Mouse (Mus musculus) adrenal gland, postnatal 10 days (tissue): ENCODE data around the gene Dscaml1. TPM values are rescaled to one million over a fixed set of nuclear protein-coding genes. Genes with fewer than 3 reads are reported as not detected.

Experiments
- DNase-seq: peaks from one replicate; pipeline ENCODE4 v3.0.0; 2021; ENCODE audit warnings: mixed read lengths
- long read RNA-seq, 2 experiments: library from polyadenylated mRNA; stranded (forward); transcript quantifications; one replicate each; pipeline ENCODE4 v2.0.0; 2021
- total RNA-seq, 2 experiments: library from RNA; stranded (reverse); gene quantifications; 2 replicates each; pipeline ENCODE4 v1.2.3; 2021

Dscaml1 gene
- total RNA-seq: 1 to 10 TPM in 1 of 2 experiments, under 1 TPM in 1; 0.33 to 1.1 TPM
- long read RNA-seq, experiment 1: 0 reads
- long read RNA-seq, experiment 2, partial matches to known transcripts: 0 of 1 reads
- long read RNA-seq, experiment 2, other reads (novel, unspliced or antisense): 1 of 1 reads

- no peak for DNase-seq
Measured at GRCm38 (mm10) chr9:45426456-45426855, at the start of gene Dscaml1. Gene Dscaml1, plus strand, starts transcription at chr9:45426628.

DNA sequence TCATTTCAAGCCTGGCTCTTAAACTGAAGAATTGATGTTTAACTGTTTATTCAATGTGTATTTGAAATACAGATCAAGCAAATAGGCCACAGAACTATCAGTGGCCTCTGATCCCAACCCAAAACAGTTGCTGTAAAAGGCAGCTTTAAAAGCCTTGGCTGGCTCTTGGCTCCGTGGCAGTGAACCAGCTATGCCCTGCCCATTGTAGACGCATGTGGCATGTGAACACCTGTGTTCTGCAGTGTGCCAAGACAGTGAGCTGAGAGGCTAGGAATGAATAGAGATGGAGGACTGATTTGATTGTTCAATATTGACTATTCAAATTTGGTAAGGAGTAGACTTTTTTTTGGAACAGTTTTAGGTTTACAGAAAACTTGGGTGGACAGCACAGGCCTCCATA, 49.5 kb upstream of the Dscaml1 start:
- no peak for DNase-seq

- DNase-seq: peak; percentile 49
Measured at GRCm38 (mm10) chr9:45380411-45381251, 45.8 kb upstream of the Dscaml1 start.

DNA sequence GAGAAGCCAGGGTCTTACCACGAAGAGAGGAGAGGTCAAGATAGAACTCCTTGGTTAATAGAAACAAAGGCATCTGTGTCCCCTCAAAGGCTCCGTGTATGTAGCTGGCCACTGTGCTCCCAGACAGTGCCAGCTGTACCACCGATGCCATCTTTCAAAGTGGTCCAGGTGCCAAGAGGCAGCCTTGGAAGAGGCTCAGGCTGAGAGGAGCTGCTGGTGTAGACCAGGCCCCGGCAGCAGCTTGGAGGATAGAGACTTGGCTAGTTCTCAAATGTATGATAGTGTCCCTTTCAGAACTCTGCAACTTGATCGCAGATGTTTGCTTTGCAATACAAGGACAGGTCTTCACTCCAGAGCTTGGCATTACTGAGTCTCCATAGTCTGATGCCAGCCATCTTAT, 44.1 kb upstream of the Dscaml1 start:
- no peak for DNase-seq

DNA sequence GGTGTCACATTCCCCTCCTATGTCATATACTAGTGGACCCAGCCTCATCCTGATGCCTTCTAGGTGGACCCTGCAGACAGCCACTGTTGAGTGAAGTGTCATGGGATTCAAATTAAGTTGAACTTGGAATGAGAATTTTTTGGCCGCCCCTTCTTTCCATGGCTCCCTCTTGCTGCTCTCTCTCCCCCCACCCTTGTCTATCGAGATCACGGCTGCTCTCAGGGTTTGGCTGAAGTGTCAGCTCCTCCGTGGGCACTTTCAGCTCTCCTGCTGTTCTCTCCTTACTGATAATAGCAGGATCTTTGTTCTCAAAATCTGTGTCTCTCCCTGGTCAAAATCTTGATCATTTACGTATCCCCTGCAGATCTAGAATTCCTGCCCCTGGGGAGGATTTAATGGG, 43.6 kb upstream of the Dscaml1 start:
- DNase-seq: no peak

DNA sequence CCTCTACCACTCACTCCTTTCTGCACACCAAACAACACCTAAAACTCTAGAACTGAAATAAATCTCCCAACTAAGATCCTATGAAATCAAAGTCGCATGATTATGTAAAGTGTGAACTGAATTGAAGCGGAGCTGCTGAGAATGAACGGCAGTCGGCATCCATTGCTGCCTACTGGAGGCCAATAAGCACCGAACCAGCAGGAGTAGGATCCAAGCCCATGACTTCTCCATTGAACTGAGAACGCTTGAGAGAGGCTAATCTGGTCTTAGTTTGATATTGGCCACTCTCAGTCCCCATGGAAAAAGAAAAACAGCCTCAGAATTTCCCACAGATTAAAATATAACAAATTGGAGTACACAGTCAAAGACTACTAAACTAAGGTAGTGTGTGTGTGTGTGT, 42.5 kb upstream of the Dscaml1 start:
- no peak for DNase-seq

- DNase-seq: no peak
Measured at GRCm38 (mm10) chr9:45386698-45387097, 39.7 kb upstream of the Dscaml1 start.

GRCm38 (mm10) chr9:45388385-45388994, 37.9 kb upstream of the Dscaml1 start:
- DNase-seq: peak; percentile 91

GRCm38 (mm10) chr9:45389596-45389995, 36.8 kb upstream of the Dscaml1 start:
- no peak for DNase-seq

DNA sequence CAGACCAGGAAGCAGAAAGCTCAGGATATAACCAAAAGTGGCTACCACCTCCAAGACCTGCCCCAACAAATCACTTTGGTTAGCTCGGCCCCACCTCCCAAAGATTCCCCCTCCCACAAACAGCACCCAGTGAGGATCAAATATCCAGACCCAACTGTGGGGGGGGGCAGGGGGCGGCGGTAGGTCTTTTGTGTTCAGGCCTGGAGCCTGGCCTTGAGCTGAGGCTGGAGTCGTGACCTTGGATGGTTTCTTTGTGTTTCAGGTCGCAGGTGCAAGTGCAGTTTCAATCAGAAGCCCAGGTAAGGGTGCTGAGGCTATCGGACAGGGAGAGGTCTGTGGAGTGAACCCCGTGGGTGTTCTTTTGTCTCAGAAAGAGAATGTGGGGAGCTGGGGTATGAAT, 35.1 kb upstream of the Dscaml1 start:
- no peak for DNase-seq

DNA sequence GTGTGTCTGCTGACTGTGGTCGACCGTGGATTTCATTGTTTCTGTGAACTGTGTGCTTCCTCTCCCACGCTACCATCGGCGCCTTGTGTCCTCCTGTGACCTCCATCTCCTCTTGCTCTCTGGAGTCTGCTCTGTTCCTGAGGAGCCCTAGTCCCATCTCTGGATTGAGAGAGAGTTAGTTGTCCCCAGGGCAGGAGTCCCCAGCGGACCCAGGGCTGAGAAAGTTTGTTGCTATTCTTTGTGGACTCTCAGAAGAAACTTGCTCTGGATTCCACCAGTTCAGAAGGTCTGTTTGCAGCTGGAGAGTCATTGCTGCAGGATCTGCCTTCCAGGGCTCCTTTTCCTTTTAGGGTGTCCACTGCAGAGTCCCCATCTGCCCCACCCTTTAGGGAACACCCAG, 31.2 kb upstream of the Dscaml1 start:
- no peak for DNase-seq

DNA sequence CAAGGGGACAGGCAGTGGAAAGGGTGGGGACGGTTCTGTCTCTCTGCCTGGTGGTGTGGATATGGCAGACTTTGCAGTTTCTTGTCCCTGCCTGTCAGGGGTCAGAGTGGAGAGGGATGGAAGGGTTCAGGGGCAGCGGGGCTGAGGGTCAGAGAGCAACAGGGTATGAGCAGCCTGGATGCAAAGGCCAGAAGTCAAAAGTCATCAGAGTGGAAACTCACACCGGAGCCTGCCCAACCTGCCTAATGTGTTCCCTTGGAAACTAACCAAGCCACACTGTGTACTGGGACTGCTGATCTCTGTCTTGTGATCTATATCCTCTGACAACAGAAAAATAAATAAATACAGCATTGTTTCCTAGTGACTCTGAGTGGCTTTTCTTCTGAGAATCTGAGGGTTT, 30.6 kb upstream of the Dscaml1 start:
- no peak for DNase-seq

DNA sequence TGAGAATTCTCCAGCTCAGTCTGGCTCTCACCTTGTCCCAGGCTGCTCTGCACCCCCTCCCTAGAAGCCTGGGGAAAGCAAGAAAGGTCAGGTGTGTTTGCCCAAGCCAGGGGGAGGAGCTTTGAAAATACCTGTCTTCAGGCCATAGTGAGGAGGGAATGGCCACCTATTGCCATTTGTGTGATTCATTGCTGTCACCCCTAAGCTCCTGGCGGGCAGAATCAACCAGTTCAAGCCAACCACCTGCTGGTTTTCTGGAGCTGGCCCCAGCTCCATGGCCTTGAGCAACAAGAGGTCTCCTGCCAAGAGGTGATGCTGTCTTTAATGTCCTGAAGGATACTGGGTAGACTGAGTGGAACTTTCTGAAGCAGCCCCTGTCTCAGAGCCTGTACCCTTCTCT, 28.1 kb upstream of the Dscaml1 start:
- no peak for DNase-seq

DNA sequence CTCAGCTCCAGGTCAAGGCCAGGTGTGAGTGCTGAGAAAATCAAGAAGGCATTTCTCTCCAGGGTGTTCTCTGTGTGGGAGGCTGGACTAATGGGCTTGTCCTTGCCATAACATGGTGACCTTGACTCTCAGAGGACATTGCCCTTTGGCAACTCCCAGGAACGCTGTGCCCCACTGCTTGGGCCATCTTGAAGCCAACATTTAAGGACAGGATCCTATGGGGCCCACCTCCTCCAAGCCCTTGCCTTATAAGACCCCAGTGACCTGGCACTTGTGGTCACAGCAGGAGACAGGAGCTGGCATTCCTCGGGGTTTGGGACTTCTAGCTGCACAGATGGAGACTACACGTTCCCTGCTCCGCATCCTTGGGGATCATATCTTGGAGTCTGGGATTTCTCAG, 27.0 kb upstream of the Dscaml1 start, which contains the start of gene Fxyd2:
TSS of gene Fxyd2 (plus strand) at position 236 of the 400 bp plus-strand sequence.
- DNase-seq: no peak

- DNase-seq: no peak
Measured at GRCm38 (mm10) chr9:45401851-45402250, 24.6 kb upstream of the Dscaml1 start.

- DNase-seq: no peak
Measured at GRCm38 (mm10) chr9:45402957-45403356, 23.5 kb upstream of the Dscaml1 start.

- no peak for DNase-seq
Measured at GRCm38 (mm10) chr9:45405694-45406093, 20.7 kb upstream of the Dscaml1 start.

DNA sequence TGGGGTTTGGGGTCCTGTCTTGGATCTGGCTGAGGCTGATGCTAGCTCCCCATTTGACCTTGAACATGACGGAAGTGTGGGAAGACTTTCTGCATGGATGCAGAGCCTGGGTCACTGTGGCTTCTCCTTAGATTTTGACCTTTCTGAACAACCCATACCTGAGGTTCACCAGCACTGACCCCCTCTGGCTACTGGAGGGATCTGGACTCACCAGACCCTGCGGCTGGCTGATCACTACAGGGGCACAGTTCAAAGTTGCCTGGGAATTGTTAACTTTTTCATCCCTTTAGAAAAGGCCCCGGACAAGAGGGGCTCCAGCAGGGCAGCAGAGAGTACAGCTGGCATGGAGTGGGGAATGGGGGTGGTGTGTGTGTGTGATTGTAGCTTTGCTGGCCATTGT, 19.6 kb upstream of the Dscaml1 start:
- no peak for DNase-seq

- peak; percentile 88 for DNase-seq
Measured at GRCm38 (mm10) chr9:45407706-45408675, 18.4 kb upstream of the Dscaml1 start.

- no peak for DNase-seq
Measured at GRCm38 (mm10) chr9:45410193-45410592, 16.2 kb upstream of the Dscaml1 start.

DNA sequence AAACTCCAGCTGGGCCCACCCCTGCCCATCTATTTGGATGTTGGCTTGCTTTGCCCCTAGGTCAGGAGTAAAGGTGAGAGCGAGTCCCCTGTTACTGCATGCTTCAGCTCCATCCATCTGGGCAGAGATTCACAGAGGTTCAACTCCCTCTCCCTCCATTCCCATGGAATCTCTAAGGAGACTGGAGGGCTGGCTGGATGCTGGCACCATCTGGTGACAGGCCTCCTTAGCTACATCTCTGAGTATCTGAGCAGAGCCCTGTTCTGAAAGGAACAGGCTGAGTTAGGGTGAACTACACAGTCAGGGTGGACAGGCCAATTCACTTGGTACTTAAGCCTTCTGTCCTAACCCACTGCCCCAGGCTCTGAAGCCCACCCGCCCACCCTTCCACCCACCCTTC, 15.8 kb upstream of the Dscaml1 start:
- DNase-seq: no peak

GRCm38 (mm10) chr9:45411111-45411510, 15.3 kb upstream of the Dscaml1 start:
- DNase-seq: no peak
